Mouse (Mus musculus) embryonic facial prominence, embryonic 14.5 days (tissue): ENCODE measurements around the gene Rnase2b. TPM values are rescaled to one million over a fixed set of nuclear protein-coding genes. Genes with fewer than 3 reads are reported as not detected.

Experiments used
- ATAC-seq: fragments of 200-750 bp; cut with Nextera tagmentation; 2 replicates; pipeline ENCODE4 v1.8.0; 2017; ENCODE audit warnings: low read depth, moderate number of reproducible peaks, moderate TSS enrichment
- DNase-seq: peaks from one replicate; pipeline ENCODE4 v3.0.0-alpha.2; 2015; ENCODE audit warnings: low spot score
- H3K27ac ChIP-seq: fragments of 300-500 bp; sonication (generic); replicated peaks from 2 replicates; pipeline ENCODE4 v1.5.1; 2014; ENCODE audit warnings: low read depth, mild to moderate bottlenecking, low read length, moderate library complexity
- H3K27me3 ChIP-seq: fragments of 300-500 bp; sonication (generic); replicated peaks from 2 replicates; pipeline ENCODE4 v1.6.1; 2014; ENCODE audit warnings: low read length; ENCODE audit not compliant: control insufficient read depth, insufficient read depth
- H3K36me3 ChIP-seq: fragments of 300-500 bp; sonication (generic); 2 replicates; pipeline ENCODE4 v1.6.1; 2014; ENCODE audit warnings: low read length, mixed read lengths; ENCODE audit not compliant: control insufficient read depth, insufficient read depth
- H3K4me1 ChIP-seq: fragments of 300-500 bp; sonication (generic); 2 replicates; pipeline ENCODE4 v1.6.1; 2014; ENCODE audit warnings: antibody characterized with exemption, low read length; ENCODE audit not compliant: control insufficient read depth, insufficient read depth
- H3K4me2 ChIP-seq: fragments of 300-500 bp; sonication (generic); 2 replicates; pipeline ENCODE4 v1.6.1; 2014; ENCODE audit warnings: low read depth, mild to moderate bottlenecking, low read length, moderate library complexity, mixed read lengths
- H3K4me3 ChIP-seq: fragments of 300-500 bp; sonication (generic); 2 replicates; pipeline ENCODE4 v1.5.1; 2014; ENCODE audit warnings: low read depth, mild to moderate bottlenecking, low read length
- H3K9ac ChIP-seq: fragments of 300-500 bp; sonication (generic); 2 replicates; pipeline ENCODE4 v1.6.1; 2014; ENCODE audit warnings: low read depth, mild to moderate bottlenecking, low read length, moderate library complexity, mixed read lengths
- H3K9me3 ChIP-seq: fragments of 300-500 bp; sonication (generic); 2 replicates; pipeline ENCODE4 v1.6.1; 2016; ENCODE audit warnings: low read length; ENCODE audit not compliant: control insufficient read depth
- WGBS: fragments of 180-500 bp; shearing (Covaris S2); extraction: QIAGEN DNeasy Blood & Tissue Kit; methylation state at CpG from one replicate; pipeline ENCODE4 v1.1.7; 2014; 5-methylcytosine and 5-hydroxymethylcytosine counted together
- polyA plus RNA-seq: library from polyadenylated mRNA; unstranded; fragments of >200 nt; fragmentation: Nextera tagmentation; extraction: Ambion mirVana; gene quantifications from 2 replicates; pipeline ENCODE4 v1.2.1, GENCODE M21; 2014

Gene Rnase2b
- polyA plus RNA-seq, 1 experiment from 2014 or later = not detected

DNA sequence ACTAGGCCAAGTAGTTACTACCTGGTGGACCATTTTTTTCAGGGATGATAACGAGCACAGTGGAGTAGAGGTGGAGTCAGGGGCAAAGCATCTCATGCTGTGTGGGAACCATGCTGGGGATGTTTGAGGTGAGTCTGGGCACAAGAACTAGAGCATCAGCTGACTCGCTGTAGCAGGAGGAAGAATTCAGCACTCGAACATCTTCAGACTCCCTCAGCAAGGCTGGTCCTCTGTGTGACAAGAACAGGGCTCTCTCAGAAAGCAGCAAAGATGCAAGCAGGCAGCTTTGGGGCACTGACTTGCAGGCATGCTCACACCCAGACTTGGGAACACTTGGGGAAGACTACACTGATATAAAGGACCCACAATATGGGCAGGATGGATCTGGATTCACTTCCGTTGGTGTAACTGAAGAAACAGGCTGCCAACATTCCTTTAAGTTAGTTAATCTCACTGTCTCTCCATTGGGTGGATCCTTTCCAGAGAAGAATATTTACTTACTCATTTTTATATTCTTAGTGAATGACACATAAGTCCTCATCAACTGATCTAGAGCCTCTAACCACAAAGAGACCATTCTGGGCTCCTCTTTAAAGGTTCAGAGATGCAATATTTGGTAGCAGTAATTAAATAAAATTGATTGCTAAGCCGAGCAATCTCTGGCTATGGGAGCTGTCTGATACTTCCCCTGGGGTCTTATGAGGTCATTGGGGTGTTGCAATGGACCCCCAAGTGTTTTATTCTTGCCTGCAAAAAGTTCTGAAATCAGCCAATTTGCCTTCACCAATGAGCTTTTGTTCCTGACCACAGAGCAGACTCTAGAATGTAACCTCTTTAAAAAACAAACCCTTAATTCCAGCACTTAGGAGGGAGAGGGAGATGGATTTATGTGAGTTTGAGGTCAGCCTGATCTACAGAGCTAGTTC is 37.3 kb downstream of the Rnase2b start, which contains the start of gene Ang2:
Gene Ang2 (minus strand): TSS at position 51 of the 926 bp plus-strand sequence.
- Histone ChIP-seq H3K4me1 (no peaks in the 10 kb centered on the region), H3K4me3 (no peak within 1 kb of the TSS), H3K27ac (no peak within 1 kb of the TSS), H3K36me3 (no peaks in the 10 kb centered on the region), H3K4me2 (no peak within 1 kb of the TSS), H3K27me3 (no peaks in the 10 kb centered on the region), H3K9me3 (no peaks in the 10 kb centered on the region), H3K9ac (no peak within 1 kb of the TSS)
- no peak for DNase-seq
- WGBS = 75% methylated on average over 5 of the region's 5 CpGs
- no peak for ATAC-seq

DNA sequence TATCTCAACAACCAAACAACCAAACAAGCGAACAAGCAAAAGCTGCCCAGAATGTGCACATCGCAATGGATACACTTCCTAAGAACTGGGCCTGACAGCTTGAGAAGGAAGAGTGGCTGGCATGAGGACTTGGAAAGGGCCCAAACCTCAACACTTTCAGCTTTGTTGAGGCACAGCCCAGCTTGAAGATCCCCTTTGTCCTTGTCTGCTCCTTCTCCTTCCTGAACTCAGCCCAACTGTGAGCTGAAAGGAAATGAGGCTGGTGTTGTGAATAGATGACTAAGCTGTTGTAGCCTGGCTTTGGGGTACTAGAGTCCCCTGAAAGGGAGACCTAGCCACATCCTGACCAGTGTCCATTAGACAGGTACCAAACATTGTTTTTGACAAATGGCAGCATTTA is 38.0 kb downstream of the Rnase2b start:
- ATAC-seq = no peak
- WGBS = 90% methylated on average over 2 of the region's 2 CpGs

DNA sequence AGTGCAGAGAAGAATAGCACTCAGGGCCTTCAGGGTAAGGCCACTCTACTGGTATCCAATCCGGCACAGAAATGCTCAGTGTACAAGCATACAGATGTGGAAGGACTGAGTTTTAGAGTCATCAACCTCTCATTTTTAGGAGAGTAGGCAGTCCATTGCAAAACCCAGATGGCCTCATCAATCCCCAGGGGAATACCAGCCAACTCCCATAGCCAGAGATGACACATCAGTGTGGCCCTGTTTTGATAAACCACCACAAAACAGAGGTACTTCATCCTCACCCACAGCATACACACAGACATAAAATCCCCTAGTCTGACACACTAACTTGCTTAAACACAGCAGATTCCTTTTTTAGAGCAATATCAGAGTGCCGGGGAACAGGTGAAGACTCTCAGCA is 38.4 kb downstream of the Rnase2b start:
- DNase-seq = no peak
- Histone ChIP-seq H3K4me1 (no peaks in the 10 kb centered on the region), H3K36me3 (no peaks in the 10 kb centered on the region), H3K4me3 (no peak overlapping the region), H3K27me3 (no peaks in the 10 kb centered on the region), H3K9ac (no peak overlapping the region), H3K4me2 (no peak overlapping the region), H3K9me3 (no peaks in the 10 kb centered on the region), H3K27ac (no peak overlapping the region)
- no peak for ATAC-seq
- 95% methylated on average over 2 of the region's 2 CpGs for WGBS

More for the DNA sequence above, 38.0 kb downstream of the Rnase2b start:
- Histone ChIP-seq H3K9ac (no peak overlapping the region), H3K36me3 (no peaks in the 10 kb centered on the region), H3K4me3 (no peak overlapping the region), H3K27me3 (no peaks in the 10 kb centered on the region), H3K9me3 (no peaks in the 10 kb centered on the region), H3K4me2 (no peak overlapping the region), H3K4me1 (no peaks in the 10 kb centered on the region), H3K27ac (no peak overlapping the region)
- DNase-seq = no peak

DNA sequence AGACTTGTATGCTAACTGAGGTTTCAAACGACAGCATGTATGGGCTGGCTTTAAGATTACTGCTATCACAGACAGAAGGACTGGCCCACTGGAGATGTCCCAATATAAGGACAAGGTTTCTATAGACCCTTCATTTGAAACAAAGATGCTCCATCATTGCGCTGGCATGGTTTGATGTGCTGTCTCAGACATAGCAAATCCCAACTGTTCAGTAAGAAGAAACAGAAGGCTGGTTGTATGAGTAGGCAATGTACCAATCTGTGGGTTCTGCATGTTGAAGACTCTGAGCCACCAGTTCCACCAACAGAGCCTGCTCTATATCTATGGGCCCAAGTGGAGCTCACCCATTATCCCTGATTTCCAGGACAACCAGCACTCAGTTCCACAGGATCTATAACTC is 41.1 kb downstream of the Rnase2b start, which contains the start of gene Ear14:
Gene Ear14 (plus strand): TSS at position 277 of the 400 bp plus-strand sequence.
- Histone ChIP-seq H3K9me3 (no peaks in the 10 kb centered on the region), H3K4me2 (no peak within 1 kb of the TSS)
- WGBS = 85% methylated on average over 2 of the region's 2 CpGs

More for the DNA sequence above, 41.1 kb downstream of the Rnase2b start, which contains the start of gene Ear14:
- no peak for DNase-seq
- no peak for ATAC-seq
- no peak within 1 kb of the TSS for H3K9ac ChIP-seq
- no peaks in the 10 kb centered on the region for H3K36me3 ChIP-seq
- H3K4me3 ChIP-seq = no peak within 1 kb of the TSS
- H3K27ac ChIP-seq = no peak within 1 kb of the TSS
- no peaks in the 10 kb centered on the region for H3K4me1 ChIP-seq
- H3K27me3 ChIP-seq = no peaks in the 10 kb centered on the region

Other genes starting within 250 kb of the Rnase2b start
- gene Osgep, start 237.4 kb upstream of the Rnase2b start, polyA plus RNA-seq = 138 and 153 TPM in 2 replicates
- 177 and 204 TPM in 2 replicates for gene Apex1, start 237.3 kb upstream of the Rnase2b start, polyA plus RNA-seq
- 42.0 and 54.8 TPM in 2 replicates for gene Pip4p1, start 231.4 kb upstream of the Rnase2b start, polyA plus RNA-seq
- 51.5 and 51.7 TPM in 2 replicates for gene Pnp, start 231.2 kb upstream of the Rnase2b start, polyA plus RNA-seq
- gene Gm49342, start 217.7 kb upstream of the Rnase2b start, polyA plus RNA-seq = not detected in 2 replicates
- gene Pnp2, start 206.3 kb upstream of the Rnase2b start, polyA plus RNA-seq = 0.45 and 0.73 TPM in 2 replicates
- 0.29 and 0.48 TPM in 2 replicates for gene Rnase10, start 154.5 kb upstream of the Rnase2b start, polyA plus RNA-seq
- not detected in 2 replicates for gene Rnase9, start 120.4 kb upstream of the Rnase2b start, polyA plus RNA-seq
- not detected in 2 replicates for gene Rnase11, start 112.1 kb upstream of the Rnase2b start, polyA plus RNA-seq
- gene Rnase12, start 104.6 kb upstream of the Rnase2b start, polyA plus RNA-seq = 0.49 TPM in 1 of 2 replicates, not detected in the other
- not detected in 2 replicates for gene Olfr750, start 87.8 kb upstream of the Rnase2b start, polyA plus RNA-seq
- 63.8 and 73.0 TPM in 2 replicates for gene Rnase4, start 71.2 kb upstream of the Rnase2b start, polyA plus RNA-seq
- gene Ang, start 71.1 kb upstream of the Rnase2b start, polyA plus RNA-seq = 8.8 and 10.3 TPM in 2 replicates
- gene Eddm3b, start 47.8 kb upstream of the Rnase2b start, polyA plus RNA-seq = not detected in 2 replicates
- 1.3 TPM in 2 replicates for gene Rnase6, start 38.4 kb upstream of the Rnase2b start, polyA plus RNA-seq
- gene Rnase1, start 15.5 kb upstream of the Rnase2b start, polyA plus RNA-seq = 0.48 and 1.1 TPM in 2 replicates
- gene Ang2, start 36.9 kb downstream of the Rnase2b start, polyA plus RNA-seq = not detected in 2 replicates
- not detected in 2 replicates for gene Ear14, start 41.1 kb downstream of the Rnase2b start, polyA plus RNA-seq
- gene Rnase2a, start 93.9 kb downstream of the Rnase2b start, polyA plus RNA-seq = not detected in 2 replicates
- gene Gm7247, start 199.5 kb downstream of the Rnase2b start, polyA plus RNA-seq = not detected in 2 replicates
- not detected in 2 replicates for gene Vmn2r88, start 248.6 kb downstream of the Rnase2b start, polyA plus RNA-seq